Mouse (Mus musculus): Measurements from ENCODE around the gene Crygn. TPM values are rescaled to one million over a fixed set of nuclear protein-coding genes. Genes with fewer than 3 reads are reported as not detected.

The Crygn gene
- polyA plus RNA-seq, 1 experiment from 2014 or later: 0.77 TPM

GRCm38 (mm10) chr5:24739141-24739753, 18.6 kb downstream of the Crygn start:
- no peaks in the 10 kb centered on the region for H3K36me3 ChIP-seq (ENCODE audit: control insufficient read depth, insufficient read depth, low read length)
- H3K4me3 ChIP-seq (ENCODE audit: low read depth, low read length): no peak overlapping the region
- H3K27ac ChIP-seq (replicated peaks; ENCODE audit: low read depth, low read length): no peak overlapping the region
- 0 out of 2 replicates have a peak overlapping the region, but pooled peaks have one; percentile 5 for H3K9ac ChIP-seq (ENCODE audit: low read length)
- ATAC-seq (ENCODE audit: insufficient number of reproducible peaks, low FRiP score, low TSS enrichment, low read depth): no peak
- no peak overlapping the region for H3K4me2 ChIP-seq (ENCODE audit: low read depth, severe bottlenecking)
- H3K27me3 ChIP-seq (ENCODE audit: control insufficient read depth, insufficient read depth, low read length): no peaks in the 10 kb centered on the region
- WGBS: 69% methylated on average over 15 of the region's 15 CpGs
- DNase-seq (ENCODE audit: low spot score): no peak
- H3K9me3 ChIP-seq (ENCODE audit: control insufficient read depth, low read length): no peaks in the 10 kb centered on the region
- H3K4me1 ChIP-seq (ENCODE audit: control insufficient read depth, insufficient read depth, low read length): peaks cover 6% of the 10 kb centered on the region

GRCm38 (mm10) chr5:24738517-24738916, 19.3 kb downstream of the Crygn start:
- Histone ChIP-seq H3K27me3 (ENCODE audit: control insufficient read depth, insufficient read depth, low read length) (no peaks in the 10 kb centered on the region), H3K4me2 (ENCODE audit: low read depth, severe bottlenecking) (no peak overlapping the region), H3K9me3 (ENCODE audit: control insufficient read depth, low read length) (no peaks in the 10 kb centered on the region), H3K36me3 (ENCODE audit: control insufficient read depth, insufficient read depth, low read length) (no peaks in the 10 kb centered on the region), H3K27ac (replicated peaks; ENCODE audit: low read depth, low read length) (no peak overlapping the region), H3K4me1 (ENCODE audit: control insufficient read depth, insufficient read depth, low read length) (peaks cover 6% of the 10 kb centered on the region), H3K9ac (ENCODE audit: low read length) (no peak overlapping the region), H3K4me3 (ENCODE audit: low read depth, low read length) (no peak overlapping the region)
- WGBS: 86% methylated on average over 1 of the region's 1 CpGs
- DNase-seq (ENCODE audit: low spot score) (no peak), ATAC-seq (ENCODE audit: insufficient number of reproducible peaks, low FRiP score, low TSS enrichment, low read depth) (no peak)

- H3K4me3 ChIP-seq (ENCODE audit: low read depth, low read length): no peak overlapping the region
- H3K36me3 ChIP-seq (ENCODE audit: control insufficient read depth, insufficient read depth, low read length): no peaks in the 10 kb centered on the region
- no peak overlapping the region for H3K27ac ChIP-seq (replicated peaks; ENCODE audit: low read depth, low read length)
- H3K4me2 ChIP-seq (ENCODE audit: low read depth, severe bottlenecking): no peak overlapping the region
- H3K27me3 ChIP-seq (ENCODE audit: control insufficient read depth, insufficient read depth, low read length): no peaks in the 10 kb centered on the region
- no peak for ATAC-seq (ENCODE audit: insufficient number of reproducible peaks, low FRiP score, low TSS enrichment, low read depth)
- 92% methylated on average over 10 of the region's 10 CpGs for WGBS
- H3K9ac ChIP-seq (ENCODE audit: low read length): no peak overlapping the region
- H3K9me3 ChIP-seq (ENCODE audit: control insufficient read depth, low read length): no peaks in the 10 kb centered on the region
- peaks cover 9% of the 10 kb centered on the region for H3K4me1 ChIP-seq (ENCODE audit: control insufficient read depth, insufficient read depth, low read length)
- DNase-seq (ENCODE audit: low spot score): no peak
These were observed 20.2 kb downstream of the Crygn start for GRCm38 (mm10) chr5:24737595-24737994.

GRCm38 (mm10) chr5:24733771-24734426, 23.9 kb downstream of the Crygn start:
- Histone ChIP-seq H3K4me1 (ENCODE audit: control insufficient read depth, insufficient read depth, low read length) (peaks cover 22% of the 10 kb centered on the region), H3K4me2 (ENCODE audit: low read depth, severe bottlenecking) (no peak overlapping the region), H3K36me3 (ENCODE audit: control insufficient read depth, insufficient read depth, low read length) (no peaks in the 10 kb centered on the region), H3K27ac (replicated peaks; ENCODE audit: low read depth, low read length) (0 out of 2 replicates have a peak overlapping the region, but pooled peaks have one; percentile 30), H3K27me3 (ENCODE audit: control insufficient read depth, insufficient read depth, low read length) (no peaks in the 10 kb centered on the region), H3K9ac (ENCODE audit: low read length) (no peak overlapping the region), H3K4me3 (ENCODE audit: low read depth, low read length) (no peak overlapping the region), H3K9me3 (ENCODE audit: control insufficient read depth, low read length) (no peaks in the 10 kb centered on the region)
- no peak for ATAC-seq (ENCODE audit: insufficient number of reproducible peaks, low FRiP score, low TSS enrichment, low read depth)
- no peak for DNase-seq (ENCODE audit: low spot score)
- 74% methylated on average over 7 of the region's 7 CpGs for WGBS

GRCm38 (mm10) chr5:24733134-24733533, 24.7 kb downstream of the Crygn start:
- DNase-seq (ENCODE audit: low spot score) (peak; percentile 68), ATAC-seq (ENCODE audit: insufficient number of reproducible peaks, low FRiP score, low TSS enrichment, low read depth) (peak; percentile 58; the same call in 1 of the 2 replicates)
- Histone ChIP-seq H3K27ac (replicated peaks; ENCODE audit: low read depth, low read length) (no peak overlapping the region), H3K36me3 (ENCODE audit: control insufficient read depth, insufficient read depth, low read length) (no peaks in the 10 kb centered on the region), H3K9me3 (ENCODE audit: control insufficient read depth, low read length) (no peaks in the 10 kb centered on the region), H3K4me2 (ENCODE audit: low read depth, severe bottlenecking) (no peak overlapping the region), H3K4me1 (ENCODE audit: control insufficient read depth, insufficient read depth, low read length) (peaks cover 22% of the 10 kb centered on the region), H3K27me3 (ENCODE audit: control insufficient read depth, insufficient read depth, low read length) (no peaks in the 10 kb centered on the region), H3K4me3 (ENCODE audit: low read depth, low read length) (no peak overlapping the region), H3K9ac (ENCODE audit: low read length) (no peak overlapping the region)
- 5% methylated on average over 8 of the region's 8 CpGs for WGBS

- peak overlapping the region; percentile 92 for H3K4me2 ChIP-seq (ENCODE audit: low read depth, severe bottlenecking)
- DNase-seq (ENCODE audit: low spot score) (peak; percentile 74), ATAC-seq (ENCODE audit: insufficient number of reproducible peaks, low FRiP score, low TSS enrichment, low read depth) (peak; percentile 41)
- H3K27me3 ChIP-seq (ENCODE audit: control insufficient read depth, insufficient read depth, low read length): no peaks in the 10 kb centered on the region
- no peaks in the 10 kb centered on the region for H3K9me3 ChIP-seq (ENCODE audit: control insufficient read depth, low read length)
- WGBS: 1% methylated on average over 15 of the region's 15 CpGs
- peak overlapping the region; percentile 93 for H3K9ac ChIP-seq (ENCODE audit: low read length)
- no peak overlapping the region; the same call in 1 of the 2 replicates for H3K27ac ChIP-seq (replicated peaks; ENCODE audit: low read depth, low read length)
- peaks cover 22% of the 10 kb centered on the region for H3K4me1 ChIP-seq (ENCODE audit: control insufficient read depth, insufficient read depth, low read length)
- no peaks in the 10 kb centered on the region for H3K36me3 ChIP-seq (ENCODE audit: control insufficient read depth, insufficient read depth, low read length)
- H3K4me3 ChIP-seq (ENCODE audit: low read depth, low read length): peak overlapping the region; percentile 76
These were observed 26.8 kb downstream of the Crygn start for GRCm38 (mm10) chr5:24730986-24731385.

- under 1% methylated on average over 23 of the region's 23 CpGs for WGBS
- H3K4me1 ChIP-seq (ENCODE audit: control insufficient read depth, insufficient read depth, low read length): peaks cover 22% of the 10 kb centered on the region
- H3K9me3 ChIP-seq (ENCODE audit: control insufficient read depth, low read length): no peaks in the 10 kb centered on the region
- H3K9ac ChIP-seq (ENCODE audit: low read length): peak within 1 kb of the TSS; percentile 93
- H3K36me3 ChIP-seq (ENCODE audit: control insufficient read depth, insufficient read depth, low read length): no peaks in the 10 kb centered on the region
- no peaks in the 10 kb centered on the region for H3K27me3 ChIP-seq (ENCODE audit: control insufficient read depth, insufficient read depth, low read length)
- H3K4me3 ChIP-seq (ENCODE audit: low read depth, low read length): peak within 1 kb of the TSS; percentile 76
- peak within 1 kb of the TSS; percentile 92 for H3K4me2 ChIP-seq (ENCODE audit: low read depth, severe bottlenecking)
- ATAC-seq (ENCODE audit: insufficient number of reproducible peaks, low FRiP score, low TSS enrichment, low read depth) (peak; percentile 75), DNase-seq (ENCODE audit: low spot score) (peak; percentile 79)
- H3K27ac ChIP-seq (replicated peaks; ENCODE audit: low read depth, low read length): peak within 1 kb of the TSS; percentile 38; the same call in 1 of the 2 replicates
These were observed 27.3 kb downstream of the Crygn start, which contains the start of gene Wdr86 for GRCm38 (mm10) chr5:24730488-24730871. Gene Wdr86, minus strand, starts transcription at chr5:24730727.

- Histone ChIP-seq H3K36me3 (ENCODE audit: control insufficient read depth, insufficient read depth, low read length) (no peaks in the 10 kb centered on the region), H3K4me2 (ENCODE audit: low read depth, severe bottlenecking) (peak overlapping the region; percentile 92), H3K27ac (replicated peaks; ENCODE audit: low read depth, low read length) (peak overlapping the region; percentile 38; the same call in 1 of the 2 replicates), H3K9me3 (ENCODE audit: control insufficient read depth, low read length) (no peaks in the 10 kb centered on the region), H3K9ac (ENCODE audit: low read length) (peak overlapping the region; percentile 93), H3K27me3 (ENCODE audit: control insufficient read depth, insufficient read depth, low read length) (no peaks in the 10 kb centered on the region), H3K4me3 (ENCODE audit: low read depth, low read length) (peak overlapping the region; percentile 76), H3K4me1 (ENCODE audit: control insufficient read depth, insufficient read depth, low read length) (peaks cover 25% of the 10 kb centered on the region)
- ATAC-seq (ENCODE audit: insufficient number of reproducible peaks, low FRiP score, low TSS enrichment, low read depth) (no peak), DNase-seq (ENCODE audit: low spot score) (no peak)
- WGBS: 2% methylated on average over 49 of the region's 49 CpGs
These were observed 27.9 kb downstream of the Crygn start for GRCm38 (mm10) chr5:24729797-24730487.
